Mouse (Mus musculus): Measurements from ENCODE around the gene Sumf1. TPM values are rescaled to one million over a fixed set of nuclear protein-coding genes. Genes with fewer than 3 reads are reported as not detected.

Gene Sumf1
- total and polyA plus RNA-seq, 3 experiments, result 11.0 to 23.1 (median 14.9) TPM

GRCm38 (mm10) chr6:108216091-108216490 is 30.7 kb upstream of the Sumf1 start:
- in situ Hi-C loops (cut with MboI; ENCODE audit: low pct_ligation_motif_present, low pct_unique_long_range_greater_than_20kb, low sequenced_read_pairs), result no loop called here
- Histone ChIP-seq H3K9me3 (replicated peaks; ENCODE audit: low read length) (no peaks in the 10 kb centered on the region), H3K9ac (ENCODE audit: insufficient read depth, low read depth) (no peak overlapping the region), H3K4me1 (ENCODE audit: control insufficient read depth in 1 of 2, insufficient read depth in 2 of 2) (peaks cover 8 to 51% of the 10 kb centered on the region in 2 experiments), H3K4me3 (replicated peaks in 1 of 3; ENCODE audit: low read depth in 2 of 3, low read length in 2 of 3, poor library complexity in 1 of 3) (no peak overlapping the region), H3K79me2 (replicated peaks; ENCODE audit: control insufficient read depth, extremely low read depth, insufficient read depth, poor library complexity, severe bottlenecking) (peaks cover 35% of the 10 kb centered on the region), H3K4me2 (ENCODE audit: insufficient read depth, low read depth, poor library complexity, severe bottlenecking) (no peak overlapping the region), H3K36me3 (replicated peaks in 1 of 2; ENCODE audit: control insufficient read depth in 1 of 2, insufficient read depth in 1 of 2, low read length in 1 of 2) (peaks cover 7 to 52% of the 10 kb centered on the region in 2 experiments), H3K27ac (ENCODE audit: insufficient read depth, low read depth) (no peak overlapping the region), H3K27me3 (replicated peaks) (no peaks in the 10 kb centered on the region)
- TF ChIP-seq CHD2 (IDR thresholded peaks at IDR 0.05; ENCODE audit: low read length) (no peak), TBP (conservative IDR thresholded peaks at IDR 0.05; ENCODE audit: low read depth, low read length) (no peak), KAT2A (IDR thresholded peaks at IDR 0.05; ENCODE audit: insufficient replicate concordance, low read length) (no peak), ZKSCAN1 (IDR thresholded peaks at IDR 0.05; ENCODE audit: borderline replicate concordance, low read depth, low read length) (no peak), ETS1 (conservative IDR thresholded peaks at IDR 0.05; ENCODE audit: low read depth, low read length) (no peak), GABPA (IDR thresholded peaks at IDR 0.05; ENCODE audit: insufficient replicate concordance, low read depth, low read length) (no peak)
- no peak for DNase-seq (ENCODE audit: extremely low read depth)
- dilution Hi-C loops (cut with MboI; ENCODE audit: extremely low pct_ligation_motif_present, extremely low pct_unique_long_range_greater_than_20kb, low sequenced_read_pairs), result no loop called here

GRCm38 (mm10) chr6:108214294-108214925 is 29.0 kb upstream of the Sumf1 start:
- peak overlapping the region; percentile 91 for H3K4me2 ChIP-seq (ENCODE audit: insufficient read depth, low read depth, poor library complexity, severe bottlenecking)
- H3K36me3 ChIP-seq (replicated peaks in 1 of 2; ENCODE audit: control insufficient read depth in 1 of 2, insufficient read depth in 1 of 2, low read length in 1 of 2), result peaks cover 7 to 40% of the 10 kb centered on the region in 2 experiments
- H3K9ac ChIP-seq (ENCODE audit: insufficient read depth, low read depth), result peak overlapping the region; percentile 74
- peak; percentile 37 for DNase-seq (ENCODE audit: extremely low read depth)
- TF ChIP-seq MXI1 (IDR thresholded peaks at IDR 0.05; ENCODE audit: low read depth, low read length) (peak; percentile 48), MYC (IDR thresholded peaks at IDR 0.05; ENCODE audit: low read depth, low read length) (0 out of 2 replicates have a peak, but pooled peaks have one; percentile 32), ZKSCAN1 (IDR thresholded peaks at IDR 0.05; ENCODE audit: borderline replicate concordance, low read depth, low read length) (no peak)
- peaks cover 8 to 49% of the 10 kb centered on the region in 2 experiments for H3K4me1 ChIP-seq (ENCODE audit: control insufficient read depth in 1 of 2, insufficient read depth in 2 of 2)
- no peak overlapping the region for H3K27ac ChIP-seq (ENCODE audit: insufficient read depth, low read depth)
- no peaks in the 10 kb centered on the region for H3K27me3 ChIP-seq (replicated peaks)
- dilution Hi-C loops (cut with MboI; ENCODE audit: extremely low pct_ligation_motif_present, extremely low pct_unique_long_range_greater_than_20kb, low sequenced_read_pairs), result no loop called here
- in situ Hi-C loops (cut with MboI; ENCODE audit: low pct_ligation_motif_present, low pct_unique_long_range_greater_than_20kb, low sequenced_read_pairs), result no loop called here
- peaks cover 19% of the 10 kb centered on the region for H3K79me2 ChIP-seq (replicated peaks; ENCODE audit: control insufficient read depth, extremely low read depth, insufficient read depth, poor library complexity, severe bottlenecking)
- peak overlapping the region; percentile 69 to 96 (median 88) for H3K4me3 ChIP-seq (replicated peaks in 1 of 3; ENCODE audit: low read depth in 2 of 3, low read length in 2 of 3, poor library complexity in 1 of 3)
- H3K9me3 ChIP-seq (replicated peaks; ENCODE audit: low read length), result no peaks in the 10 kb centered on the region

- Histone ChIP-seq H3K4me2 (ENCODE audit: insufficient read depth, low read depth, poor library complexity, severe bottlenecking) (peak overlapping the region; percentile 91), H3K27me3 (replicated peaks) (no peaks in the 10 kb centered on the region), H3K4me3 (replicated peaks in 1 of 3; ENCODE audit: low read depth in 2 of 3, low read length in 2 of 3, poor library complexity in 1 of 3) (peak overlapping the region; percentile 69 to 96 (median 88)), H3K9ac (ENCODE audit: insufficient read depth, low read depth) (peak overlapping the region; percentile 74), H3K79me2 (replicated peaks; ENCODE audit: control insufficient read depth, extremely low read depth, insufficient read depth, poor library complexity, severe bottlenecking) (peaks cover 19% of the 10 kb centered on the region), H3K27ac (ENCODE audit: insufficient read depth, low read depth) (no peak overlapping the region), H3K36me3 (replicated peaks in 1 of 2; ENCODE audit: control insufficient read depth in 1 of 2, insufficient read depth in 1 of 2, low read length in 1 of 2) (peaks cover 7 to 35% of the 10 kb centered on the region in 2 experiments), H3K4me1 (ENCODE audit: control insufficient read depth in 1 of 2, insufficient read depth in 2 of 2) (peaks cover 8 to 46% of the 10 kb centered on the region in 2 experiments), H3K9me3 (replicated peaks; ENCODE audit: low read length) (no peaks in the 10 kb centered on the region)
- in situ Hi-C loops (cut with MboI; ENCODE audit: low pct_ligation_motif_present, low pct_unique_long_range_greater_than_20kb, low sequenced_read_pairs) (no loop called here), dilution Hi-C loops (cut with MboI; ENCODE audit: extremely low pct_ligation_motif_present, extremely low pct_unique_long_range_greater_than_20kb, low sequenced_read_pairs) (no loop called here)
- DNase-seq (ENCODE audit: extremely low read depth), result peak; percentile 45
- TF ChIP-seq ZNF384 (IDR thresholded peaks at IDR 0.05; ENCODE audit: low read depth, low read length), result peak; percentile 45
- TF ChIP-seq UBTF (IDR thresholded peaks at IDR 0.05; ENCODE audit: low read depth, low read length), result 0 out of 2 replicates have a peak, but pooled peaks have one; percentile 11
- TF ChIP-seq BHLHE40 (IDR thresholded peaks at IDR 0.05; ENCODE audit: low read depth, low read length), result peak; percentile 8; the same call in 1 of the 2 replicates
- TF ChIP-seq CHD2 (IDR thresholded peaks at IDR 0.05; ENCODE audit: low read length), result peak; percentile 53
- TF ChIP-seq MYC (IDR thresholded peaks at IDR 0.05; ENCODE audit: low read depth, low read length), result no peak; the same call in 1 of the 2 replicates
- peak; percentile 78; the same call in 1 of the 2 replicates for TF ChIP-seq CHD1 (IDR thresholded peaks at IDR 0.05; ENCODE audit: low read depth, low read length)
Observed at GRCm38 (mm10) chr6:108213481-108214293, 28.3 kb upstream of the Sumf1 start.

Data from CH12.LX (cell line).